Mouse (Mus musculus): ENCODE data around the gene Filip1l.

Gene Filip1l

GRCm38 (mm10) chr16:57536511-57536910 lies 183.6 kb downstream of the Filip1l start:
- in situ Hi-C loops (cut with MboI; ENCODE audit: low pct_unique_long_range_greater_than_20kb in 1 of 2, low sequenced_read_pairs in 2 of 2, unreplicated experiment in 1 of 2), result no loop called here

GRCm38 (mm10) chr16:57543243-57543642 lies 190.3 kb downstream of the Filip1l start:
- in situ Hi-C loops (cut with MboI; ENCODE audit: low pct_unique_long_range_greater_than_20kb in 1 of 2, low sequenced_read_pairs in 2 of 2, unreplicated experiment in 1 of 2), result no loop called here

GRCm38 (mm10) chr16:57544441-57544840 lies 191.5 kb downstream of the Filip1l start:
- in situ Hi-C loops (cut with MboI; ENCODE audit: low pct_unique_long_range_greater_than_20kb in 1 of 2, low sequenced_read_pairs in 2 of 2, unreplicated experiment in 1 of 2), result no loop called here

- in situ Hi-C loops (cut with MboI; ENCODE audit: low pct_unique_long_range_greater_than_20kb in 1 of 2, low sequenced_read_pairs in 2 of 2, unreplicated experiment in 1 of 2), result no loop called here
These were observed 193.5 kb downstream of the Filip1l start for GRCm38 (mm10) chr16:57546355-57546754.

GRCm38 (mm10) chr16:57548608-57549007 lies 195.7 kb downstream of the Filip1l start:
- in situ Hi-C loops (cut with MboI; ENCODE audit: low pct_unique_long_range_greater_than_20kb in 1 of 2, low sequenced_read_pairs in 2 of 2, unreplicated experiment in 1 of 2), result no loop called here

- in situ Hi-C loops (cut with MboI; ENCODE audit: low pct_unique_long_range_greater_than_20kb in 1 of 2, low sequenced_read_pairs in 2 of 2, unreplicated experiment in 1 of 2), result no loop called here
These were observed 196.5 kb downstream of the Filip1l start for GRCm38 (mm10) chr16:57549061-57550037.

- in situ Hi-C loops (cut with MboI; ENCODE audit: low pct_unique_long_range_greater_than_20kb in 1 of 2, low sequenced_read_pairs in 2 of 2, unreplicated experiment in 1 of 2), result no loop called here
These were observed 197.2 kb downstream of the Filip1l start for GRCm38 (mm10) chr16:57550088-57550487.

GRCm38 (mm10) chr16:57550817-57551216 lies 197.9 kb downstream of the Filip1l start:
- in situ Hi-C loops (cut with MboI; ENCODE audit: low pct_unique_long_range_greater_than_20kb in 1 of 2, low sequenced_read_pairs in 2 of 2, unreplicated experiment in 1 of 2), result no loop called here

GRCm38 (mm10) chr16:57551617-57552016 lies 198.7 kb downstream of the Filip1l start:
- in situ Hi-C loops (cut with MboI; ENCODE audit: low pct_unique_long_range_greater_than_20kb in 1 of 2, low sequenced_read_pairs in 2 of 2, unreplicated experiment in 1 of 2), result no loop called here

- in situ Hi-C loops (cut with MboI; ENCODE audit: low pct_unique_long_range_greater_than_20kb in 1 of 2, low sequenced_read_pairs in 2 of 2, unreplicated experiment in 1 of 2), result no loop called here
These were observed 199.8 kb downstream of the Filip1l start for GRCm38 (mm10) chr16:57552709-57553108.

GRCm38 (mm10) chr16:57553235-57553634 lies 200.3 kb downstream of the Filip1l start:
- in situ Hi-C loops (cut with MboI; ENCODE audit: low pct_unique_long_range_greater_than_20kb in 1 of 2, low sequenced_read_pairs in 2 of 2, unreplicated experiment in 1 of 2), result no loop called here

- in situ Hi-C loops (cut with MboI; ENCODE audit: low pct_unique_long_range_greater_than_20kb in 1 of 2, low sequenced_read_pairs in 2 of 2, unreplicated experiment in 1 of 2), result no loop called here
These were observed 202.1 kb downstream of the Filip1l start for GRCm38 (mm10) chr16:57554886-57555400.

- in situ Hi-C loops (cut with MboI; ENCODE audit: low pct_unique_long_range_greater_than_20kb in 1 of 2, low sequenced_read_pairs in 2 of 2, unreplicated experiment in 1 of 2), result no loop called here
These were observed 202.8 kb downstream of the Filip1l start for GRCm38 (mm10) chr16:57555667-57556066.

- in situ Hi-C loops (cut with MboI; ENCODE audit: low pct_unique_long_range_greater_than_20kb in 1 of 2, low sequenced_read_pairs in 2 of 2, unreplicated experiment in 1 of 2), result no loop called here
These were observed 203.4 kb downstream of the Filip1l start for GRCm38 (mm10) chr16:57556244-57556643.

- in situ Hi-C loops (cut with MboI; ENCODE audit: low pct_unique_long_range_greater_than_20kb in 1 of 2, low sequenced_read_pairs in 2 of 2, unreplicated experiment in 1 of 2), result no loop called here
These were observed 205.4 kb downstream of the Filip1l start for GRCm38 (mm10) chr16:57558258-57558657.

GRCm38 (mm10) chr16:57560185-57560584 lies 207.3 kb downstream of the Filip1l start:
- in situ Hi-C loops (cut with MboI; ENCODE audit: low pct_unique_long_range_greater_than_20kb in 1 of 2, low sequenced_read_pairs in 2 of 2, unreplicated experiment in 1 of 2), result no loop called here

- in situ Hi-C loops (cut with MboI; ENCODE audit: low pct_unique_long_range_greater_than_20kb in 1 of 2, low sequenced_read_pairs in 2 of 2, unreplicated experiment in 1 of 2), result no loop called here
These were observed 210.6 kb downstream of the Filip1l start for GRCm38 (mm10) chr16:57563453-57563852.

GRCm38 (mm10) chr16:57564807-57565206 lies 211.9 kb downstream of the Filip1l start:
- in situ Hi-C loops (cut with MboI; ENCODE audit: low pct_unique_long_range_greater_than_20kb in 1 of 2, low sequenced_read_pairs in 2 of 2, unreplicated experiment in 1 of 2), result no loop called here

GRCm38 (mm10) chr16:57566215-57566614 lies 213.3 kb downstream of the Filip1l start:
- in situ Hi-C loops (cut with MboI; ENCODE audit: low pct_unique_long_range_greater_than_20kb in 1 of 2, low sequenced_read_pairs in 2 of 2, unreplicated experiment in 1 of 2), result no loop called here
